Mouse (Mus musculus) lung, postnatal 0 days (tissue): Measurements from ENCODE around the gene Polrmt.

Experiments
- CTCF ChIP-seq: IDR thresholded peaks from 2 replicates; pipeline ENCODE4 v1.5.1; 2016; ENCODE audit warnings: antibody characterized with exemption, mild to moderate bottlenecking
- EP300 ChIP-seq: IDR thresholded peaks from 2 replicates; pipeline ENCODE4 v1.6.1; 2016; ENCODE audit warnings: antibody characterized with exemption, mild to moderate bottlenecking, control low read depth

- TF ChIP-seq CTCF (no peak), EP300 (no peak)
Observed at GRCm38 (mm10) chr10:79760603-79761143, 14.3 kb upstream of the Polrmt start.
